Mouse (Mus musculus): Measurements from ENCODE around the gene Ciao2b. TPM values are rescaled to one million over a fixed set of nuclear protein-coding genes. Genes with fewer than 3 reads are reported as not detected.
A peak's percentile ranks its signal among the peaks of the same experiment; 100 is the strongest.
"Not testable (repeated sequence)": the region's sequence is repeated elsewhere in the genome, so short reads cannot be mapped to it uniquely, and the experiment has no call there.

The Ciao2b gene
- 61.8 and 67.2 TPM in 2 replicates for polyA plus RNA-seq (2012; rRNA removed)

DNA sequence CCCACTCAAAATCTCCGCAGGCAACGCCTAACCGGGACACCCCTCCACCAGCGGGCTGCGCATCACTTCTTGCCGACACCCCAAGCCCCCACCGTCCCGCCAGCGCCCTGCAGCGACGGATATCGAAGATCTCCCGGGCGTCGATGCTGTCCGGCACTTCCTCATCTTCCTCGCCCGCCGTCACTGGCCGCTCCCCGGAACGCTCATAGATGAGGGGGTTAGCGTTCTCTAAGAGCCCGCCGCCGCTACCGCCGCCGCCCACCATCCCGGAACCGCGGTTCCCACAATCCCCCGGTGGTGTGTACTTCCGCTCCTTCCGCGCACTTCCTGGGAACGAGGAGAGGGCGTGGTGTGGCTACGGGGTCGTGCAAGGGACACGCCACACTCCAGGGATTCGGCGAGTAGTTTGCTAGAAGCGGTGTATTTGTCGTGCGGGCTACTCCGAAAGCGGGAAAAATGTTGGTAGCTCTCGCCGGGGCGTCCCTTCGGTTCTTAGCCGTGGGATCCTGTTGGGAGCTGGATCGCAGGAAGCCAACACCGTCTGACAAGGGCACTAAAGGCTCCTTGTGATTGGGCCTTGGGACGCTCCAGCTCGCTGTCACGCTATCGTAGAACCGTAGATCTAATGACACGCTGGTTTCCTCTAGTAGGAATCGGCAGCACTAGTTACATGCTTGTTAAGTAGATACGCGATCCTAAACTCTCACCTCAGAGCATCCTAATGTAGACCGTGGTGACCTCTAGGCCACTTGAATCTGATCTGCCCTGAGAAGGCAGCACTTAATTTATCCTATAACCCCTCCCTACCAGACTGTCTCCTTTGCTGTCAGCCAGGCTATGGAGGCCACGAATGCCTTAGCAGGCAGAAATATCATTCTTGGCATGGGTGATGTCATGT is at the start of gene Ciao2b:
Gene Ciao2b (minus strand): TSS at position 540 of the 898 bp plus-strand sequence.
- no peaks in the 10 kb centered on the region for H3K27me3 ChIP-seq (ENCODE audit: control insufficient read depth, insufficient read depth, low read length)
- TF ChIP-seq CTCF (IDR thresholded peaks at IDR 0.05; ENCODE audit: control insufficient read depth, insufficient read depth, insufficient replicate concordance, low read depth, low read length), result no peak
- peak; percentile 89 for TF ChIP-seq POLR2A (IDR thresholded peaks at IDR 0.05; ENCODE audit: control insufficient read depth, low read depth, low read length)
- H3K4me3 ChIP-seq (ENCODE audit: control insufficient read depth, low read depth, low read length), result peak within 1 kb of the TSS; percentile 95
- no peaks in the 10 kb centered on the region; the same call in 1 of the 2 replicates for H3K36me3 ChIP-seq (ENCODE audit: control insufficient read depth, insufficient read depth, low read length)
- H3K4me1 ChIP-seq (ENCODE audit: control insufficient read depth, insufficient read depth, low read length), result peaks cover 14% of the 10 kb centered on the region
- H3K27ac ChIP-seq (ENCODE audit: control insufficient read depth, insufficient read depth, low read depth, low read length), result peak within 1 kb of the TSS; percentile 78

DNA sequence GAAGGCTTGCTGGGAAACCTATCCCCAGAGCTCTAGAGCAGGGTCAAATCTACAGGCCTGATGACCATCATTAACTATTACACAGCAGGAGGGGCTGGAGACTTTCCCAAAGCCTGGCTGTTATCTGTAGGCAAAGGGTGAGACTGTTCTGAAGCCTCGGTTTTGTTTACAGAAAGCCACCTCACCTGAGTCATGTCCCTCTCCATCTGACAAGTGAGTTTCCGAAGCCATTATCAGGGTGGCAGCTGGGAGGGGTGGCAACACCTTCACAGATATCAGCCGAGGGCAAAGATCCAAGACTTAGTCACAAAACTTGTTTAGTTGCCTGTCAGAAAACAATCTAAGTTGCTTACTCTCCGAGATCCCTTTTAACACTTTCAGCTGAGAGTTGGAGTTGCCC is 46.7 kb upstream of the Ciao2b start:
- no peaks in the 10 kb centered on the region for H3K4me1 ChIP-seq (ENCODE audit: control insufficient read depth, insufficient read depth, low read length)
- H3K36me3 ChIP-seq (ENCODE audit: control insufficient read depth, insufficient read depth, low read length), result no peaks in the 10 kb centered on the region
- H3K27me3 ChIP-seq (ENCODE audit: control insufficient read depth, insufficient read depth, low read length), result no peaks in the 10 kb centered on the region
- H3K27ac ChIP-seq (ENCODE audit: control insufficient read depth, insufficient read depth, low read depth, low read length), result no peak overlapping the region
- TF ChIP-seq POLR2A (IDR thresholded peaks at IDR 0.05; ENCODE audit: control insufficient read depth, low read depth, low read length), result no peak
- no peak for TF ChIP-seq CTCF (IDR thresholded peaks at IDR 0.05; ENCODE audit: control insufficient read depth, insufficient read depth, insufficient replicate concordance, low read depth, low read length)
- H3K4me3 ChIP-seq (ENCODE audit: control insufficient read depth, low read depth, low read length), result no peak overlapping the region

DNA sequence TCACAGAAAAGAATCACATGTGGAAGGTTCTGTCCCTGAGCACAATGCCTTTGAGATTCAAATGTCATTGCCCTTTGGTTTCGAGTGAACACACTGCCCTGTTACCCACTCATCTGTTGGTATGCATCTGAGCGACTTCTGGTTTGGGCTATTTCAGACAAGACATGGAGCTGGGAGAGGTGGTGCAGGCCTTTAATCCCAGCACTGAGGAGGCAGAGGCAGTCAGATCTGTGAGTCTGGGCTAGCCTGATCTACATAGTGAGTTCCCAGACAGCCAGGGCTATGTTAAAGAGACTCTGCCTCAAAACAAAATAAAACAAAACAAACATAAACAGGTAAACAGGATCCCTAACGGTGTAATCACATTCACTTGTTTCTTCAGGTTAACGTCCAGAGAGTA is 13.8 kb upstream of the Ciao2b start:
- Histone ChIP-seq H3K4me3 (ENCODE audit: control insufficient read depth, low read depth, low read length) (no peak overlapping the region), H3K36me3 (ENCODE audit: control insufficient read depth, insufficient read depth, low read length) (no peaks in the 10 kb centered on the region), H3K4me1 (ENCODE audit: control insufficient read depth, insufficient read depth, low read length) (no peaks in the 10 kb centered on the region), H3K27me3 (ENCODE audit: control insufficient read depth, insufficient read depth, low read length) (no peaks in the 10 kb centered on the region), H3K27ac (ENCODE audit: control insufficient read depth, insufficient read depth, low read depth, low read length) (no peak overlapping the region)
- TF ChIP-seq POLR2A (IDR thresholded peaks at IDR 0.05; ENCODE audit: control insufficient read depth, low read depth, low read length) (no peak), CTCF (IDR thresholded peaks at IDR 0.05; ENCODE audit: control insufficient read depth, insufficient read depth, insufficient replicate concordance, low read depth, low read length) (no peak)

DNA sequence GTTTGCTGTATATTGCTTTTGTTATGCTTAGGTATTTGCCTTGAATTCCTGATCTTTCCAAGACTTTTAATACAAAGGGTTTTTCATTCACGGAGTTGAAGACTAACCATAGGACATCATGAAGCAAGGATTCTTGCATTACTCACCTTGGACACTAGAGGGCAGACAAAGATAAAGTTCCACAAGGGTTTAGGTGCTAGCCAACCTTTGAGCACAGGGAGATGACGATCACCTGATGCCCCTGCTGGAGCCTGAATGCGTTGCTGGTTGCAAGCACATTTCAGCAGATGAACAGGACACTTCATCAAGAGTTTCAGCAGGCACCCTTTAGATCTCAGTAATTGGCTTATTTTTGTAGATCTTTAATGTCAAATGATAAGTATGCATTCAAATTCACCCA is 13.2 kb upstream of the Ciao2b start:
- Histone ChIP-seq H3K4me1 (ENCODE audit: control insufficient read depth, insufficient read depth, low read length) (no peaks in the 10 kb centered on the region), H3K4me3 (ENCODE audit: control insufficient read depth, low read depth, low read length) (no peak overlapping the region), H3K27me3 (ENCODE audit: control insufficient read depth, insufficient read depth, low read length) (no peaks in the 10 kb centered on the region), H3K36me3 (ENCODE audit: control insufficient read depth, insufficient read depth, low read length) (no peaks in the 10 kb centered on the region), H3K27ac (ENCODE audit: control insufficient read depth, insufficient read depth, low read depth, low read length) (no peak overlapping the region)
- peak; percentile 53; the same call in 1 of the 2 replicates for TF ChIP-seq CTCF (IDR thresholded peaks at IDR 0.05; ENCODE audit: control insufficient read depth, insufficient read depth, insufficient replicate concordance, low read depth, low read length)
- no peak for TF ChIP-seq POLR2A (IDR thresholded peaks at IDR 0.05; ENCODE audit: control insufficient read depth, low read depth, low read length)

DNA sequence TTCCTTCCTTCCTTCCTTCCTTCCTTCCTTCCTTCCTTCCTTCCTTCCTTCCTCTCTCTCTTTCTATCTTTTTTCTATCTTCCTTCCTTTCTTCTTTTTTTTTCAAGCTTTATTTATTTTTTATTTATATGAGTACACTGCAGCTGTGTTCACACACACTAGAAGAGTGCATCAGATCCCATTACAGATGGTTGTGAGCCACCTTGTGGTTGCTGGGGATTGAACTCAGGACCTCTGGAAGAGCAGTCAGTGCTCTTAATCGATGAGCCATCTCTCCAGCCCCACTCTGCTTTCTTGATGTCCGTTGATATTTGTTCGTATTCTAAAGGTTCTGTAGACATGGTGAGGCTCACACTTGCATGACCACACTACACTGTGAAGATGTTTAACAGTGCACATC is 2.4 kb upstream of the Ciao2b start:
- H3K27me3 ChIP-seq (ENCODE audit: control insufficient read depth, insufficient read depth, low read length); H3K36me3 ChIP-seq (ENCODE audit: control insufficient read depth, insufficient read depth, low read length); H3K27ac ChIP-seq (ENCODE audit: control insufficient read depth, insufficient read depth, low read depth, low read length); H3K4me3 ChIP-seq (ENCODE audit: control insufficient read depth, low read depth, low read length): not testable (repeated sequence)
- peaks cover 14% of the 10 kb centered on the region for H3K4me1 ChIP-seq (ENCODE audit: control insufficient read depth, insufficient read depth, low read length)

DNA sequence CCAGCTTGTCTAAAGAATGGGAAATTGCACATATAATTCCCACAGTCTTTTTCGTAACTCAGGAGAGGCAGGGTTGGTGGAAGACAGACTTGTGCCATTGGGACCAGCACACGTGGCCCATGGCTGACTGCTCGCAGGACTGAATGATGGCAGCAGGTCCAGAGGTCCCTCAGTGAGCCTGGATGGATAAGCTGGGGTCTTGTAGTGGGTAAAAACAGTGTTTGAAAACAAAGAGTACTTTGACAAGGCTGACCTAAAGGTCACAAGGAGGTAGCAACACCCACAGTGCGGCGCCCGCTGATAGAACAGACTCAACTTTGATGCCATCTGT is 524 bp upstream of the Ciao2b start:
- no peak for TF ChIP-seq POLR2A (IDR thresholded peaks at IDR 0.05; ENCODE audit: control insufficient read depth, low read depth, low read length)
- no peak for TF ChIP-seq CTCF (IDR thresholded peaks at IDR 0.05; ENCODE audit: control insufficient read depth, insufficient read depth, insufficient replicate concordance, low read depth, low read length)
- H3K27me3 ChIP-seq (ENCODE audit: control insufficient read depth, insufficient read depth, low read length), result no peaks in the 10 kb centered on the region
- H3K4me3 ChIP-seq (ENCODE audit: control insufficient read depth, low read depth, low read length), result peak overlapping the region; percentile 95
- H3K27ac ChIP-seq (ENCODE audit: control insufficient read depth, insufficient read depth, low read depth, low read length), result peak overlapping the region; percentile 78; the same call in 1 of the 2 replicates
- H3K4me1 ChIP-seq (ENCODE audit: control insufficient read depth, insufficient read depth, low read length), result peaks cover 14% of the 10 kb centered on the region
- H3K36me3 ChIP-seq (ENCODE audit: control insufficient read depth, insufficient read depth, low read length), result no peaks in the 10 kb centered on the region; the same call in 1 of the 2 replicates

DNA sequence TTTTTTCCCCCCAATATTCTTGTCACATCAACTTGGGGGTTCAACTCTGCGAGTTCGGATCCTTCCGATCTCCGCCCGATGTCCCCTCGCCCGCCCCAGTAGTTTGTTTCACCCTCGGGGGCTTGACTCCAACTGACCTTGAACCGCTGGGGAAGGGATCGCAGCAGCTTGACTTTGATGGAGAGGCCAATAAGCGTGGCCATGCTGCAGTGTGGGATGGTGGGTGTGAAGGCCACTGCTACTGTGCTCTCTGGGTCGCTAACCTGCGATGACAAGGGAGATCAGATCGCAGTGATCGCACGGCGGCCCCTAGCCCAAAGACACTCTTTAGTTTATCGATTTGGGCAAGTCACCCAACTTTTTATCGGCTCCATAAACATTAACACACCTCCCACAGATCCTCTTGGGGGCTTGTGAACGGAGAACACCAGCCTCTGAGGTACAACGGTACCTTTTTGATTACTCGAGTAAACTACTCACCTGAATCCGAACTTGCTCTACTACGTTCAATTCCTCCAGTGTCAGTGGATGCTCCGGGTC is 864 bp downstream of the Ciao2b start:
- Histone ChIP-seq H3K36me3 (ENCODE audit: control insufficient read depth, insufficient read depth, low read length) (no peaks in the 10 kb centered on the region; the same call in 1 of the 2 replicates), H3K27me3 (ENCODE audit: control insufficient read depth, insufficient read depth, low read length) (no peaks in the 10 kb centered on the region), H3K27ac (ENCODE audit: control insufficient read depth, insufficient read depth, low read depth, low read length) (peak overlapping the region; percentile 15; the same call in 1 of the 2 replicates), H3K4me3 (ENCODE audit: control insufficient read depth, low read depth, low read length) (peak overlapping the region; percentile 95), H3K4me1 (ENCODE audit: control insufficient read depth, insufficient read depth, low read length) (peaks cover 14% of the 10 kb centered on the region)
- TF ChIP-seq CTCF (IDR thresholded peaks at IDR 0.05; ENCODE audit: control insufficient read depth, insufficient read depth, insufficient replicate concordance, low read depth, low read length) (no peak), POLR2A (IDR thresholded peaks at IDR 0.05; ENCODE audit: control insufficient read depth, low read depth, low read length) (no peak)

All from testis, adult 2 months (tissue).